Mouse (Mus musculus) induced T-regulatory cell, adult 2 months (primary cell): Measurements from ENCODE around the gene Dicer1.
A peak's percentile ranks its signal among the peaks of the same experiment; 100 is the strongest.
"Not testable (repeated sequence)": the region's sequence is repeated elsewhere in the genome, so short reads cannot be mapped to it uniquely, and the experiment has no call there.

ENCODE experiments used
- DNase-seq: peaks from one replicate; pipeline ENCODE4 v3.0.0-alpha.2; 2012; ENCODE audit warnings: low read depth

Gene Dicer1

GRCm38 (mm10) chr12:104740841-104741787 lies 10.6 kb downstream of the Dicer1 start:
- no peak for DNase-seq

- no peak for DNase-seq
Observed at GRCm38 (mm10) chr12:104738931-104739330, 12.8 kb downstream of the Dicer1 start.

GRCm38 (mm10) chr12:104738446-104738845 lies 13.3 kb downstream of the Dicer1 start:
- DNase-seq = no peak

- no peak for DNase-seq
Observed at GRCm38 (mm10) chr12:104737666-104738065, 14.1 kb downstream of the Dicer1 start.

DNA sequence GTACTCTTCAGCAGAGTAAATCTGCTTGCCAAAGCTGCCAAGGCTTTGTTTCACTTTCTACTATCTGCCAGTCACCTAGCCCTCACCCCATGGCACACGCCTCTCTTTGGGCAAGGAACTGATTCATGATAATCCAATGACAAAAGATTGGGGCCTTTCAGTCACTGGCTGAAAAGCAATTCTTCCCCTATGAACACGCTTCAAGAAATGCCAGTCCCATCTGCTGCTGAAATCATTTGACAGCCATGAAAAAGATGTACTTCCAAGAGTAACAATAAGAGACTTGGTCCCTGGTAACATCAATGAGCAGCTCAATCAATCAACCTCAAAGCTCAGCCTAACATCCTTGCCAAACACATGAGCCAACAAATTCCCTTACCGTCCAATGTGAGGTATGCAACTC lies 15.8 kb downstream of the Dicer1 start:
- no peak for DNase-seq

DNA sequence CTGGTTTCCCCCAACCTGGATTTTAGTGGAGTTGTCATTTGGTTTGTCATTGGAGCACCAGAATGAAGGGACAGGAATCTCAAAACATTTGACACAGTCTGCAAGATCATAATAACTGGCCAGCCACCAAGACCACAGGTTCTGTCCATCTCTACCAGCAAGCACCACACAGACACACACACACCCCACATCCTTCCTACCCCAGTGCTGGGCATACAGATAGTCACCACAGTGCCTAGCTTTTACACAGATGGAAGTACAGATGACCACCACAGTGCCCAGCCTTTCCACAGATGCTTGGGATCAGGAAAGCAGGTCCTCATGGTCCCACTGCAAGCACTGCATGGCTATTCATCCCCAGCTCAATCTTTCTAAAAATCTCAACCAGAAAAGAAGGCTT lies 18.6 kb downstream of the Dicer1 start:
- DNase-seq = no peak

DNA sequence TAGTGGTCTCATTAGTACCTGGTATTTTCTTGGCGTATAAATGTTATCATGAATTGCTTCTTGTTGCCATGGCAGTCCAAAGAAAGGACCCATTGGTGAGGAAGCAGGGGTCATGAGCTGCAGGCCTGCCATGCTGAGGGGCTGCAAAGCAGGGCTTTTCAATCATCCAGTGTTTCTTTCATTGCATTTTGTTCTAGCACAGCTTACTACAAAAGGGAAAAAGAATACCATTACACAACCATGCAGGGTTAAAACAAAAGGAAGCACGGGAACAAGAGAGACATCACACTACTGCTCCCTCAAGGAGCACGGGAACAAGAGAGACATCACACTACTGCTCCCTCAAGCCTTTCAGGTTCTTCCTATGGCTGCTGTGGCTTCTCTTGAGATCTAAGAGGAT lies 20.0 kb downstream of the Dicer1 start:
- DNase-seq = no peak

DNA sequence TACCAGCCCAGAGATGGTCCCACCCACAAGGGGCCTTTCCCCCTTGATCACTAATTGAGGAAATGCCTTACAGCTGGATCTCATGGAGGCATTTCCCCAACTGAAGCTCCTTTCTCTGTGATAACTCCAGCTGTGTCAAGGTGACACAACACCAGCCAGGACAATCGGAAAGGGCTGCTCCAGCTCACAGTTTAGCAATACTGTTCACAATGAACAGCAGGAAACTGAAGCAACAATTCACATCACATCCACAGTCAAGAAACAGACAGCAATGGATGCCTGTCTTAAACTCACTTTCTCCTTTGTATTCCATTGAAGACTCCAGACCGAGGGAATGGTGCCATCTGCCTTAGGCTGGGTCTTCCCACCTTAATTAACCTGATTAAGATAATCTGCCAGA lies 25.3 kb downstream of the Dicer1 start:
- not testable (repeated sequence) for DNase-seq

GRCm38 (mm10) chr12:104722056-104722455 lies 29.7 kb downstream of the Dicer1 start:
- no peak for DNase-seq

DNA sequence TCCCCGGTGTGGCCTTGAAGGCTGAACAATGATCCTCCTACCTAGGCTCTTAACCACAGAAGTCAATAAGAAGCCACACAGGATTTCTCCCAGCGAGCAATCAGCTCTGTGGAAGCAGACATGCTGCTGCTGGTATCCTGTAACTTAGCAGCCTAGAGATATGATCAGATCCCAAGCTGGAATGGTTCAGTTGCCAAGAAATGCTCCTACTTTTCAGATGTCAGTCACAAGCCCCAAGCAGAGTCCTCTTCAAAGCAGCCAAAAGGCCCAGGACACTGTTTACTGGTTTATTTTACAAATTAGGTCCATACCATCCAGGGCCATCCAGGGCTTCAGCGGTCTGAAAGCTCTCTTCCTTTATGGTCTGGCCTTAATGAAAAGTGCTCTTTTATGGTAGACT lies 30.7 kb downstream of the Dicer1 start:
- DNase-seq = no peak

GRCm38 (mm10) chr12:104718956-104719355 lies 32.8 kb downstream of the Dicer1 start:
- DNase-seq = no peak

GRCm38 (mm10) chr12:104716409-104716808 lies 35.3 kb downstream of the Dicer1 start:
- no peak for DNase-seq

- no peak for DNase-seq
Observed at GRCm38 (mm10) chr12:104715453-104715852, 36.3 kb downstream of the Dicer1 start.

- DNase-seq = no peak
Observed at GRCm38 (mm10) chr12:104700266-104700665, 51.5 kb downstream of the Dicer1 start.

- peak; percentile 9 for DNase-seq
Observed at GRCm38 (mm10) chr12:104699753-104700152, 52.0 kb downstream of the Dicer1 start.

DNA sequence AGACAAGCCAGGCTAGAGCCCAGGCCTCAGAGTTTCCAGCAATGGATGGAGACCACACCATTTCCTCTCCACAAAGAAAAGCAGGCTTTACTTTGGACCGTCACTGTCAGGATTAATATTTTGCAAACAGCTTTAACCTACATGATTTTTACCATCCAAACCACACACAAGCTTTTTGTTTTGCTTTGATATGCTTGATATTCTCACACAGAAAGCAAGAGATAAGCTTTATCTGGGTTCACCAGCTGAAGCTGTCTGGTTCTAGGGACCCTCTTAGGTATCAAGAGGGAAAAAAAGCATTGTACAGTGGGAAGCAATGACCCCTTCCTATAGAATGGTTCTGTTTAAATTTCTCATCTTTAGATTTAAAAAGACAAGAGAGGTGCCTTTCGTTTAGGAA lies 56.2 kb downstream of the Dicer1 start:
- no peak for DNase-seq

DNA sequence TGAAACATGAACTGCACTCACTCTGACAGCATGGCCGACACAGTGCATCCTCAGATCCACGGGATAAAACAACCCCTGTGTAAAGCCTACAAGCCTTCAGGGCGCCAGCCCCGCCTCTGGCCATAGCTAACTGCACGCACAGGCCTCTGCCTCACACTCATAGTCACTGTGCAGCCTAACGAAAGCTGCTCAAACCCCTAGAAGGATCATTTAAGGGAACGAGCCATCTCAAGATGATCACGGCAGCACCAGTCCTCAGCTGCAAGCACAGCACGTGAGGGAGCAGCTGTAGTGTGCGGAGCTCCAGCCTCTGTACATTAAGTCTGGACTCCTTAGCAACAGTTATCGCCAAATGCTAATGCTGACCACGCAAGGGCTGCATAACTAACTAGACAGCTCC lies 58.9 kb downstream of the Dicer1 start:
- DNase-seq = no peak

GRCm38 (mm10) chr12:104690412-104690811 lies 61.3 kb downstream of the Dicer1 start:
- no peak for DNase-seq

DNA sequence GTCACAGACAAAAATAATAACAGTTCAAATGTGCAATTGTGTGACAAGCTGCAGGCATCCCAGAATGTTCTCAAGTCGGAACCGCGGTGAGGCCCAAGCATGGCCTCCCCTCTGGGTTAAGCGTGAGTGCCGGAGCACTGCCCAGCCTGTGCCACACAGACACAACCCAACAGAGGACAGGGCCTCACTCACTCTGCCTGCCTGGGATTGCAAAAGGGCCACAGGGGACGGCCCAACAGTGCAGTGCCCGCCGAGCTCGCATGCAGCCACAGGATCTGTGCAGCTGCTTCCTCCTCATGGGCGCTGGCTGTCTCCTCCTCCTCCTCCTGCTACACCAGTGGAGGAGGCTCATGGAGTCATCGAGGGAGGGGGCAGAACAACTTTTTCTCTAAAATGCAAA lies 62.9 kb downstream of the Dicer1 start:
- DNase-seq = no peak

DNA sequence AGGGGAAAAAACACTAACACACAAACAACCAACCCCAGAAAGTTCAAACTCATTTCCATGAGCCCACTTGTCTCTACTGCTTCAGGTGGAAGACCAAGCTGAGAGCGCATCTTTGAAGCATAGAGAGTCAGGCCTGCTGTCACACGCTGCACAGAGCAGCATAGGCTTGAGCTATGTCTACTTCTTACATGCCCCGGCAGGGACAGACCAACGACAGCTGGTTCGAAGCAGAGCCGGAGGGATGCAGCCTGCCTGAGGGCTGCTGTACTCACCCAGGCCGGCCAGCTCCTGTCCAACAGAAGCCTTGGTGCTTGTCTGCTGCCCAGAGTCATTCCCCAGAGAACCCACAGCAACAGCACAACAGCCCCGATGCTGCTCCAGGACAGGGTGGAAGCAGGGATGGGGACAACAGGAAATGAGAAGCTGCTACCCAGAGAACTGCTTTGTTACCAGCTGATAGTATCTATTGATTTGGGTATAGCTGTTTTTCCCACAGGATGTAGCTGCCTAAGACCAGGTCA lies 67.3 kb downstream of the Dicer1 start:
- no peak for DNase-seq

GRCm38 (mm10) chr12:104679819-104680132 lies 72.0 kb downstream of the Dicer1 start:
- no peak for DNase-seq

DNA sequence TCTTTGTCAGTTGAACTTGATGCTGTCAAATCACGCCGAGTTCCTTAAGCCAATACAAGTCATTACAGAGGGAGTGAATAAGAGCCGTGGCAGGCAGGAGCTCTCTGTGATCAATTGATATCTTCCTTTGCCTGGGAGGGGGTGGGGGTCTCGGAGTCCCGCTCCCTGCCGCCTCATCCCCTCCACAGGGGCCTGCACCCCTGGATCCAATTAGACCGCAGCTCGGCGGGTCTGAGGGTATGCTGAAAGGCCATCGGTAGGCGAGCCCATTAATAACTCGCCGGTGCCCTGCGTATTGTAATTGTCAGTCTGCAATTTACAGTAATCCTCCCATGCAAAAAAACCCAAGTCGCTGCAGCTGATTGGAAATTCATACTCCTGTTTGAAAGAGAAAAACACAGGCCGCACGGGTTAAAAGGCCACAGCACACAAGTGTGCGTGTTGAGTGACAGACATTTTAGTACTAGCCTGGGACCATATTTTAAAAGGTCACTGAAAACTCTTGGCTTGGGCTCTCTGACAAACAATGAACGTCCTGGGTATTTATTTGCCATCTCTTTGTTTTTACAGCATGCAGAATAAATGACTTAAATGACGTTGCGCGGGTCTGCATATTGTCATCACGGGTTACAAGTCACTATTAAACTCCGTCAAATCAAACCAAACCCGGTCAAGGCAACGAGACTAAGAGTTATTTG lies 72.5 kb downstream of the Dicer1 start:
- no peak for DNase-seq

GRCm38 (mm10) chr12:104678462-104678861 lies 73.3 kb downstream of the Dicer1 start:
- DNase-seq = no peak
